8 mouse cellular contexts compared by ENCODE assay signal in genomic region chr17:17909636-17910421, GRCm38 (mm10). TPM values are rescaled to one million over a fixed set of nuclear protein-coding genes. Genes with fewer than 3 reads are reported as not detected.
DNase-seq lines count a peak whose midpoint lies in the region; ATAC-seq lines count a peak whose summit lies in the region.

No protein-coding gene starts in this region.

- peak overlapping the region; percentile 55 for H3K4me3 ChIP-seq in embryonic facial prominence, embryonic 14.5 days (ENCODE audit: low read depth, low read length)

- H3K27ac ChIP-seq in embryonic facial prominence, embryonic 14.5 days (replicated peaks; ENCODE audit: low read depth, low read length) = peak overlapping the region; percentile 68

- 20% methylated on average over 51 of the region's 51 CpGs for WGBS in embryonic facial prominence, embryonic 14.5 days

- peak; percentile 100 for ATAC-seq in embryonic facial prominence, embryonic 14.5 days (ENCODE audit: low read depth)

- H3K4me2 ChIP-seq in embryonic facial prominence, embryonic 14.5 days (ENCODE audit: low read depth, low read length) = peak overlapping the region; percentile 74

- intact Hi-C loops in left cerebral cortex, postnatal 36 days (cut with DNase I) = no loop called here

- no peaks in the 10 kb centered on the region for H3K36me3 ChIP-seq in embryonic facial prominence, embryonic 14.5 days (ENCODE audit: control insufficient read depth, insufficient read depth, low read length)

- H3K9ac ChIP-seq in embryonic facial prominence, embryonic 14.5 days (ENCODE audit: low read depth, low read length) = peak overlapping the region; percentile 71

- no peaks in the 10 kb centered on the region for H3K27me3 ChIP-seq in embryonic facial prominence, embryonic 14.5 days (replicated peaks; ENCODE audit: control insufficient read depth, insufficient read depth, low read length)

- H3K9me3 ChIP-seq in embryonic facial prominence, embryonic 14.5 days (ENCODE audit: control insufficient read depth, low read length) = no peaks in the 10 kb centered on the region

- H3K4me1 ChIP-seq in embryonic facial prominence, embryonic 14.5 days (ENCODE audit: control insufficient read depth, insufficient read depth, low read length) = no peaks in the 10 kb centered on the region

- peak; percentile 86 for DNase-seq in adrenal gland, postnatal 25 days
- peak; percentile 94 for DNase-seq in embryonic facial prominence, embryonic 14.5 days (ENCODE audit: low spot score)
- peak; percentile 77 to 89 for DNase-seq in heart, adult 18-20 months
- peak; percentile 87 for DNase-seq in kidney, adult 11 months
- DNase-seq in left cerebral cortex, postnatal 36 days (ENCODE audit: low spot score in 2 of 2) = peak; percentile 79 to 81
- peak; percentile 90 for DNase-seq in mesoderm, embryonic 11.5 days (ENCODE audit: low read depth, low spot score)
- peak; percentile 82 for DNase-seq in right cerebral cortex, postnatal 14 days
- peak; percentile 82 to 87 for DNase-seq in urinary bladder, postnatal 4 days (ENCODE audit: low spot score in 2 of 2)

RNA-seq across cellular contexts. Expression of gene Fpr3, which starts 22.2 kb away (rescaled TPM):
- not detected in 2 replicates for total RNA-seq in adrenal gland, postnatal 25 days (2021)
- polyA plus RNA-seq in embryonic facial prominence, embryonic 14.5 days (2014; fragmentation: Nextera tagmentation; extraction: Ambion mirVana) = not detected in 2 replicates
- total RNA-seq in heart, adult 18-20 months (2021) = not detected
- total RNA-seq in left cerebral cortex, postnatal 36 days (2021) = not detected

RNA-seq across cellular contexts. Expression of gene Fpr2, which starts 22.2 kb away (rescaled TPM):
- not detected in 2 replicates for total RNA-seq in adrenal gland, postnatal 25 days (2021)
- polyA plus RNA-seq in embryonic facial prominence, embryonic 14.5 days (2014; fragmentation: Nextera tagmentation; extraction: Ambion mirVana) = 0.34 and 1.1 TPM in 2 replicates
- total RNA-seq in heart, adult 18-20 months (2021) = not detected
- not detected for total RNA-seq in left cerebral cortex, postnatal 36 days (2021)

RNA-seq across cellular contexts. Expression of gene Fpr1, which starts 26.1 kb away (rescaled TPM):
- 0.24 TPM in 1 of 2 replicates, not detected in the other for total RNA-seq in adrenal gland, postnatal 25 days (2021)
- 0.30 and 0.89 TPM in 2 replicates for polyA plus RNA-seq in embryonic facial prominence, embryonic 14.5 days (2014; fragmentation: Nextera tagmentation; extraction: Ambion mirVana)
- not detected for total RNA-seq in heart, adult 18-20 months (2021)
- total RNA-seq in left cerebral cortex, postnatal 36 days (2021) = not detected

RNA-seq across cellular contexts. Expression of gene Has1, which starts 54.8 kb away (rescaled TPM):
- not detected in 2 replicates for total RNA-seq in adrenal gland, postnatal 25 days (2021)
- 1.0 and 1.7 TPM in 2 replicates for polyA plus RNA-seq in embryonic facial prominence, embryonic 14.5 days (2014; fragmentation: Nextera tagmentation; extraction: Ambion mirVana)
- under 1 TPM; 0.13 to 0.17 TPM for total RNA-seq in heart, adult 18-20 months (2021)
- total RNA-seq in left cerebral cortex, postnatal 36 days (2021) = under 1 TPM; 0.45 to 0.79 TPM

Comparison
In these comparisons a context has a peak if more than half of its experiments do, and no peak if none do; other contexts are left out.
1. Peak in every context shown above with its lines: DNase-seq, ATAC-seq, H3K4me3 ChIP-seq and H3K27ac ChIP-seq.